Mouse (Mus musculus): ENCODE data around the gene Ercc6l2.

Ercc6l2 gene

DNA sequence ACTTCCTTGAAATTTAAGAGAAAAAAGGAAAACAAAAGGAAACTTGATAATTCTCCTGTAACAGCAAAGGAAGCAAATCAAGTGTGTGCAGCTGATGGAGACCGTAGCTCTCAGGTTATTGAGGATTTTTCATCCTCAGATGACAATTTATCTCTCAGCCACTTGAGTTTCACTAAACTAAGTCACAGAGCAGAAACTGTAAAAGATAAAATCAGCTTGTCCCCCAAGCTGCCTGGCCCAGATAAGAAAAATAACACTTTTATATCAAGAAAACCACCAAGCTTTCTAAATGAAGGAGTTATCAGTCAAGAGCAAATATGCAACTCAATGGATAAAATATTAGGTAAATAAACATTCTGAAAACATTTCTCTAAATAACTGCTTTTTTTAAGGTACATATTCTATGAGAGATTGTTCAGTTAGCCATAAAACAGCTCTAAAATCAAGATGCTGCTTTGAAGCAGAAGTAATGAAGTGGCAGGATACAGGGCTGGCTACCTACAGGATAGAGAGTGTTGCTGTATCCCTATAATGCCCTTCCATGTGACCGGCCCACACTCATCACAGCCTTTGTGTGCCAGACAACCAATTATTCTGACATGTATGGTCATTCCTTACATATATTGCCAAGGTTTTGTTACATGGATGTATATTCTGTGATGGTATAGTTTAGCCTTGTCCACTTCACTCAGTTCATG is 57.7 kb downstream of the Ercc6l2 start:
- in situ Hi-C loops (cut with MboI; ENCODE audit: low pct_unique_long_range_greater_than_20kb in 1 of 2, low sequenced_read_pairs in 2 of 2, unreplicated experiment in 1 of 2) = no loop called here

DNA sequence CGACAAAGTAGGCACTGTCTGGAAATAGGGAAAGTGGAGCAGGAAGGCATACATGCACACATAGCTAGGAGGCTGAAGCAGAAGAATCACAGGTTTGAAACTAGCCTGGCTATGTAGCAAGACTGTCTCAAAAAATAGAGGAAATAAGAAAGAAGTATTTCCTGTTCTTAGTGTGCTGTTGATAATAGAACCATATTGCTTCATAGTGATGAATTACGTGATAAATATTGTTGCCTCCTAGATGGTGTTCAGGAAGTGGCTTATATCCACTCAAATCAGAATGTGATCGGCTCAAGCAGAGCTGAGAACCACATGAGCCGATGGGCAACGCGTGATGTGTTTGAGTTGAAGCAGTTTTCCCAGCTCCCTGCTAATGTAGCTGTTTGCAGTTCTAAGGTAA is 62.1 kb downstream of the Ercc6l2 start:
- in situ Hi-C loops (cut with MboI; ENCODE audit: low pct_unique_long_range_greater_than_20kb in 1 of 2, low sequenced_read_pairs in 2 of 2, unreplicated experiment in 1 of 2) = no loop called here

DNA sequence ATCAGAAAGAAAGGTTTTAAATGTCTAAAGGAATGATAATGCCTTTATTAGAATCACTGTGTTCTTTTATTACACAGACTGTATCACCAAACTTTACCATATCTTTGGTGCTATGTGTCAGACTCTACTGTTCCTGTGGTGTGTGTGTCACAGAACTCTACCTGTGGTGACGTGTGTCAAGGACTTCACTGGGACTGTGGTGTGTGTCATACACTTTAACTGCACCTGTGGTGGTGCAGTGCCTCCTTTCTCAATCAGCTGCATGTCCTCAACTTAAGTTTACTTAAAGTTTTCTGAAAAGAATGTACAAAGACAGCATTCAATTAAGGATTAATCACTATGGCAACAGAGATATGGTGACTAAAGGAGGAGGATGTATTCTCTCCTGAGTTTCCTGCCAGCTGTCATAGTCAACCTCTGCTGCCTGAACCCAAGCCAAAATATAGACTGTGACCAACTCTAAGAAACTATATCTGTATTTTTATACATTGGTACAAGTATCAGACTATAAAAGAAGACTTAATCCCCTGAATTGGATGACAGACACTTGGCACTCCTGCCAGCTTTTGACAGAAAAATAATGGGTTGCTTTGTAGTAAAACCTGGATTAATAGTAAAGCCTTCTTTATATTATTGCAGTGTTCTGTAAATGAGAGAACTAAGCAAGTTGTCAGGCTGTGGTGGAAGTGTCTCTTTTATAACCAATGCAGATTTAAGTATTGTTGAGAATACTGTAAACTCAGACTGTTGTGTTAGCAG is 64.2 kb downstream of the Ercc6l2 start:
- in situ Hi-C loops (cut with MboI; ENCODE audit: low pct_unique_long_range_greater_than_20kb in 1 of 2, low sequenced_read_pairs in 2 of 2, unreplicated experiment in 1 of 2) = no loop called here

DNA sequence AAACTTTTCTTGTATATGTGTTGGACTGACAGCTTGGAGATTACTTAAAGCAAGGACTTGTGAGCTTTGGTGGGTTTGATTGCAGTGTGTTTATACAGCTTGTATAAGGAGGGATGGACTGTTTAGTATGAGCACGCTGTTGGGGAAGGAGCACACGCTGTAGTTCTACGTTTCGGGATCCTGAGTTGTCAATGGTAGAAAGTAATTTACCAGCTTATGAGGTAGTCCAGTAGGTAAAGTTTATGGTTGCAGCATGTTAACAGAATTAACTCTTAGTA is 64.8 kb downstream of the Ercc6l2 start:
- in situ Hi-C loops (cut with MboI; ENCODE audit: low pct_unique_long_range_greater_than_20kb in 1 of 2, low sequenced_read_pairs in 2 of 2, unreplicated experiment in 1 of 2) = no loop called here

DNA sequence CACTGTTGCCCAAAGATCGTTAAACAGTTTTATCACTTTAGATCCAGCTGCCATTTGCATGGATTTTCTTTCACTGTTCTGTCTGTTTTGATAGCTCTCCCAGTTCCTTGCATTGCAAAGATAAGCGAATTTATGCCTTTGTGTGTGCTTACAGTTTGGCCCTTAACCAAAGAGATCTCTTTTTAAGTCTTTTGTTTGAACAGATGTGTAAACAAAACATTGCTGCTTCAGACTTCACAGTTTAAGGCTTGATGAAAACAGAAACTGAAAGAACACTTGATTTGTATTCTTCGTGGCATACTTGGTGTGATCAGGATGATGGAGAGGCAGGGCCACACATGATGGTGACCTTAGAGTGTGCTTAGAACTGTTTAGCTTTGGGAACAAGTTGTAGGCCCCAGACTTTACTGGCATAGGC is 70.5 kb downstream of the Ercc6l2 start:
- in situ Hi-C loops (cut with MboI; ENCODE audit: low pct_unique_long_range_greater_than_20kb in 1 of 2, low sequenced_read_pairs in 2 of 2, unreplicated experiment in 1 of 2) = no loop called here

DNA sequence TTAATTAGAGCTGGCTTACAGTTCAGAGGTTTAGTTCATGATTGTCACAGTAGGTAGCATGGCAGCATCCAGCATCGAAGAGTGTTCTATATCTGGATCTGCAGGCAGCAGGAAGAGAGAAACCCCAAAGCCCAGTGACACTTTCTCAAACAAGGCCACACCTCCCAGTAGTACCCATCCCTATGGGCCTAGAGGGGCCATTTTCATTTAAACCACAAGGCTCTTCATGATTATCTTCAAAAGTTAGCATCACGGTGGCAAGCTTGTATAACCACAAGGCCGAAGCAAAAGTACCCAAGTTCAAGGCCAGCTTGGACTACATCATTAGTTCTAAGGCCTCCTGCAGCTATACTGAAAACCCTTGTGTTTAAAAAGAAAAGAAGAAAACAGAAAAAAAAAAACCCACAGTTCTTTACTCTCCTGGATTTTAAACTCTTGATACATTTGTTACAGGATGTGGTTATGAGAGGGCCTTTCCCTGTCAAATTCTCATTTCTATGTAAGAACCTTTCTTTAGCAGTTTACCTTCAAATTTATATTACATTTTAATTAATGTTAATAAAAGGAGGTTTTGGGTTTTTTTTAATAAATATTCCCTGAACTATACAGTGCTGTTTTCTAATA is 71.5 kb downstream of the Ercc6l2 start:
- in situ Hi-C loops (cut with MboI; ENCODE audit: low pct_unique_long_range_greater_than_20kb in 1 of 2, low sequenced_read_pairs in 2 of 2, unreplicated experiment in 1 of 2) = no loop called here

DNA sequence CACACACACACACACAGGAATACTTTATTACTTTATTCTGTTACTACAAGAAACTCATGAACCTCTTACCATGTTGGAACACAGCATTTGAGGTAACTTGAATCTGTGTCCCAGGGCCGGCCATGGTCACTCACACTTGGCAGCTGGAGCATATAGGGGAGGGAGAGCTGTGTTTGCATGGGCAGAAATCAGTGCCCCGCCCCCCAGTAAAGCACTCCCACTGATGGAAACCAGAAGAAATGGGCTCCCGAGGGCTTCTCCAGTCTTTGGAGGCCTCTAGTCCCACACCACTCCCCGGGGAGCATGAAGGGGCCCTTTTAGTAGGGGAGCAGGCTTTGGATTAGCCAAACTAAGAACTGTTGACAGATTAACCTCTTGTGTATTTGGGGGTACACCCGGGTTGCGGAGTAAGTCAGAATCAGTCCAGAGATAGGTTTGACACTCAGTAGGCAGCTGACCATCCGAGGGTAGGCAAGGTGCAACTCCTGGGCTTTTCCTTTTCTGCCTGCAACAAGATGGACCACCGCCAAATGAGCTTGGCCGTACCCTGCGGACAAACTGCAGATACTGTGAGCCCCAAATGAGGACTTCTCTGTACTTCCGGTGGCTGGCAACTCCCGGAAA is 85.8 kb downstream of the Ercc6l2 start:
- in situ Hi-C loops (cut with MboI; ENCODE audit: low pct_unique_long_range_greater_than_20kb in 1 of 2, low sequenced_read_pairs in 2 of 2, unreplicated experiment in 1 of 2) = no loop called here

DNA sequence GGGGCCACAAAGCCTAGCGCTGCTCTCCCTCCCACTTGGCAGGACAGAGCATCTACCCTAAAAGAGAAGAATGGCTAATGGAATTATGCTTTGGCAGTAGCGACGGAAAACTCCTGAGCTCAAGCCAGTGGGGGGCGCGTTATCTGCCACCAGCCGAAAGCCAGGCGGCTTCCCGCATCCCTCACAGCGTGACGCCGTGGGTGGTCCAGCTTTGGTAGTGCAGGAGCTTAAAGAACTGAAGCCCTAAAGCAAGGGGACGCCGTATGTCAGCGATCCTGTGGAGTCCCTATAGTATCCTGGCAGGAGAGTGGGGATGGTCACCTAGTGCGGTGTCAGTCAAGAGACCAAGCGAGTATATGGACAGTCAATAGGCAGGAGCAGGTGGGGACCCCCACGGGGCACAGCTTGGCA is 86.3 kb downstream of the Ercc6l2 start:
- in situ Hi-C loops (cut with MboI; ENCODE audit: low pct_unique_long_range_greater_than_20kb in 1 of 2, low sequenced_read_pairs in 2 of 2, unreplicated experiment in 1 of 2) = no loop called here

DNA sequence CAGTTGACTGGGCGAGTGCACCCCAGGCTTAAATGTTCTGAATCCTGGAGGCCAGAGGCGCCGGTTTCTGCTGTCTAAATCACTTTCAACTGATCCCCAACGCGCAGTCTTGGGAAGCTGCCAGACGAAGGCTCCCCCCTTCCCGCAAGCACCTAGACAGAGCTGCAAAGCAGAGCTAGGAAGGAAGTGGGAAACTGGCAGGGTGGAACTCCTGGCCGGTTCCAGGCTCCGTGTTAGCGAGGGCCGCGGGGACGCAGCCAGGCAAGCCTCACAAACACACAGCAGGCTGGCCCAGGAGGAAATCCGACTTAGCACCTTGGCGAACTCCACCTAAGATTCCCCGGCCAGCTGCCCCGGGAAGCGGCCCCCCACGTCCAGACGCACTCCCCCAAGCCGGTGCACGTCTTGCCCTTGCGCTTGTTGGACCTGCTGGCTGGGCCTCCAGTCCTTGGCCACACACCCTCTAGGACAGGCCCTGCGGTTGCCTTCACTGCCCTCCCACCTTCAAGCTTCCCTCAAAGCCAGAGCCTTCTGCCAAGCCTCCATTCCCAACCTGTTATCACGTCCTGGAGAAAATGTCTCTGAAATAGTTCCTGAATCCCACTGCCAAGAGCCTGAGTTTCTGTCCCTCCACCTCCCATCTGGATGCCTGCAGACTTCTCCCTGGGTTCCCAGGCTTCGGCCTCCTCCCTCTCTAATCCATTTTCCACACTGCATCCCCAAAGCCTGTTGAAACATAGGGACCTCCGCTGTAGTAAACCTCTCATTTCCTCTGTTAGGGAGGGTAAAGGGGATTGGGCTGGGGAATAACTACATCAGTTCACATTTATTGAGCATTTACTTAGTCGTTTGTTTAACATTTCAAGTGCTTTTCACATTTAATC is 86.9 kb downstream of the Ercc6l2 start:
- in situ Hi-C loops (cut with MboI; ENCODE audit: low pct_unique_long_range_greater_than_20kb in 1 of 2, low sequenced_read_pairs in 2 of 2, unreplicated experiment in 1 of 2) = no loop called here

DNA sequence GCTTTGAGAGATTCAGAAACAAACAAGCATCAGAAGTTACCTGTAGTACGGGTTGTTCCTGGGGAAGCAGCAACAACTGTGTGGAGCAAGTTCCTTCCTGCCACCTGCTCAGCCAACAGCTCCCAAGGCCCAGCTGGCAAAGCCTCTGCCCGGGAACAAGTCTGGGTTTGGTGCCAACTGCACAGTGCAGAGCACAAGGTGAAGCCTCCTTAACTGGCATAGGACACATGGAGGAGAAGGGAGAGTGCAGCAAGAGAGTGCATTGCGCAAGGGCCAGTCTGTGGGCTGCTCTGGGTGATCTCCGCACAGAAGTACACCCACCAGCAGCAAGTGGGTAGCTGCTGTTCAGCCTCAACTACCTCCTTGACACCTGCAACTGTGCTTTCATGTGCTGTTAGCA is 91.5 kb downstream of the Ercc6l2 start:
- in situ Hi-C loops (cut with MboI; ENCODE audit: low pct_unique_long_range_greater_than_20kb in 1 of 2, low sequenced_read_pairs in 2 of 2, unreplicated experiment in 1 of 2) = no loop called here

DNA sequence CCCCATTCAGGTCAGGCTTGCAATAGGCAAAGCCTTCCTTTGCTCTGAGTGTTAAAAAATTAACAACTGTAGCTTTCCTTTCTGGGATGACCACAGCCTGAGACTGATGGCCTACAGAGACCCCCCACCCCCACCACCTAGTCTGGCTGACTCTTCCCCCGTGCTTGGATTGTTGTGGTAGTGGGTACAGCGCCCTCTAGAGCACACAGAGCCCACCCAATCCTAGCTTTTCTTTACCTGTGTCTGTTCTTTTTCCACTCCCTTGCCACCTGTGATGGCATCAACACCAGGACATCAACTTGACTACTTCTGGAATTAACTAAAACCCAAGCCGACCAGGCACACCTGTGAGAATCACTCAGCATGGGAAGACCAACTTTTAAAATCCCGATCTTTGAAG is 92.4 kb downstream of the Ercc6l2 start:
- in situ Hi-C loops (cut with MboI; ENCODE audit: low pct_unique_long_range_greater_than_20kb in 1 of 2, low sequenced_read_pairs in 2 of 2, unreplicated experiment in 1 of 2) = no loop called here

DNA sequence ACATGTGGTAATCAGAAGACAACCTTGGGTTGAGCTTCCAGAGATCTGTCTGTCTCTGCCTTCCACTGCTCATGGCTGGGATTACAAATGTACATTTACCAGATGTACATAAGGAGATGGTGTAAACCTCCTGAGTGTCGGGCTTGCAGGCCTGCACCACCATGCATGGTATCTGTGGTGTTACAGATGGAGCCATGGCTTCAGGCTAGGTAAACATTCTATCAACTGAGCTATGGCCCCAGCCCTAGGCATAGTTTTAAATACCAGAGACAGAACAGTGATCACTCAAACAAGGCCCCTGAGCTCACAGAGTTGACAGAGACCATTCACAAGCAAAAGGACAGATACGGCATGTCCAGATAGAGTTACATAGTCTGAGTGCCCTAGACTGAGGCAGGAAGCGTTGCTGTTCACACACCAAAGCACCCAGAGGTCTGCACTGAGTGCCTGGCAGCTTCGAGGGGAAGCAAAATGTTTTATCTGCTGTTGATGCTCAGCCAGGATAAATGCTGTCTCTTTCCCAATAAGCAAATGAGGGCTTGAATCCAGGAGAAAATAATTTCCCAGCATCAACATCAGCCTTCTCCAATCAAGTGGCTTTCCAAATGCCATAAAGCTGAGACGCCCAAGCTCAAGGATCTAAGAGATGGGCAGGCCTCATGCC is 95.2 kb downstream of the Ercc6l2 start:
- in situ Hi-C loops (cut with MboI; ENCODE audit: low pct_unique_long_range_greater_than_20kb in 1 of 2, low sequenced_read_pairs in 2 of 2, unreplicated experiment in 1 of 2) = no loop called here

DNA sequence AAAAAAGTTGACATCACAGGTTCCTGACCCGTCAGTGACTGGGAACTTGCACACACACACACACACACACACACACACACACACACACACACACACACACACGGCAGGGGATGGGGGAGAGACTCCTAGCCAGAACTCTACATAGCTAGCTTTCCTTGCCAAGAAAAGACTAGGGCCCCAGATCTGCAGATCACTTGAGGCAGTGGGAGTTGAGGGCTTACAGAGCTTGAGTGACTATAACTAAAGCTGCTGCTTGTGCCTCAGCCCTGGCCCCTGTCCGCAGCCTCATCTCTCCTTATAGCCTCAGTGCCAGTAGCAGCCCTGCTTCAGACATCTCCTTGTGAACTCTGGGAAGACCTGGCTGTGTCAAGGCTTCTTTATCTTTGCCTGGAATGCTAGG is 96.6 kb downstream of the Ercc6l2 start:
- in situ Hi-C loops (cut with MboI; ENCODE audit: low pct_unique_long_range_greater_than_20kb in 1 of 2, low sequenced_read_pairs in 2 of 2, unreplicated experiment in 1 of 2) = no loop called here

DNA sequence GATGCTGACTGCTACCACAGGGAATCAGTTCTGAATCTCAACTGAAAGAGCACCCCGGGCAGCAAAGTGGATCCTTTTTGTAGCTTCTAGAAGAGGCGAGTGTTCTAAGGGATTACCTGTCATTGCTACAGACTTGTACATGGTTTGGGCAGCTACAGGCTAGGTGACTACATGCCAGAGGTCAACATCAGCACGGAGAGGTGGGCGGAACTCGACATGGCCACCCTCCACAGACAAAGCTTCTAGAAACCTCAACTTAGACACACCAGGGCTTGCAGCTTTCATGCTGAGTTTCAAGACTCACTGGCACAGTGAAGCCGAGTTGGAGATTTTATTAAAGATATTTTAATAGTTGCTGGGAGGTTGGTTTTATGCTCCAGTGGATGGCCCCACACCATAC is 98.1 kb downstream of the Ercc6l2 start:
- in situ Hi-C loops (cut with MboI; ENCODE audit: low pct_unique_long_range_greater_than_20kb in 1 of 2, low sequenced_read_pairs in 2 of 2, unreplicated experiment in 1 of 2) = no loop called here

DNA sequence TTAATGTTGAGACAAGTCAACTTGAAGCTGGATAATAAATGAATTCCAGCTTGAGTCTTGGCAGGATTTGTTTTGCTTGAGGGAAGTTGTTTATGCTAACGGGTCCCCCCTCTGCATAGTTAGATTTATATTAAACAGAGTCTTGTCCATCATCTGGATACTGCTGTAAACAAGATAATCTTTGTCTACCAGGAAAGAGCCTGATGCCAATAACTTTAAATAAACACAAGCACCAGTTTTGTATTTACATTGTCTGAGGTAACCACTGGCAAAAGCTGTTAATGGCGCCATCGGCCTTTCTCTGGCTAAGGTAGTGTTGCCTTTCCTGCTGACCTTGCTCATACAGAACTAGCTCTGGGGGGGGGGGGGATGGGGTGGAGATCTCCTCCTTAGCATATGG is 100.1 kb downstream of the Ercc6l2 start:
- in situ Hi-C loops (cut with MboI; ENCODE audit: low pct_unique_long_range_greater_than_20kb in 1 of 2, low sequenced_read_pairs in 2 of 2, unreplicated experiment in 1 of 2) = no loop called here

DNA sequence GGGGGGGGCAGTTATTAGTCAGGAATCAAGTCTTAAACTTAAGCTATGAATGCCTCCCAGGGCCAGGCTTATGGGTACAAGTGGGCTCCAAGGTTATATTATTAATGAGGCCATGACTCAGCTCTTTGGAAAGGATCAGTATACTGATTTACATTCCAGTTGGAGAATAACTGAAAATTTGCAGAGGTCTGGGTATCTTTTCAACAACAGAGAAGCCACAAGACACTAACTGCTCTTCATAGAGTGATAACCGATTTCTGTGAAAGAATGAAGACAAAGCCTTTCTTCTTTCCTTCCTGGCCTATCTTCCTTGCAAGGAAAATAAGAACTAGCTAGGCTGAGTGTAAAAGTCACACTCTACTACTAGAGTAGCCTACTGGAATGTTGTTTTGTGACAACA is 100.6 kb downstream of the Ercc6l2 start:
- in situ Hi-C loops (cut with MboI; ENCODE audit: low pct_unique_long_range_greater_than_20kb in 1 of 2, low sequenced_read_pairs in 2 of 2, unreplicated experiment in 1 of 2) = no loop called here

DNA sequence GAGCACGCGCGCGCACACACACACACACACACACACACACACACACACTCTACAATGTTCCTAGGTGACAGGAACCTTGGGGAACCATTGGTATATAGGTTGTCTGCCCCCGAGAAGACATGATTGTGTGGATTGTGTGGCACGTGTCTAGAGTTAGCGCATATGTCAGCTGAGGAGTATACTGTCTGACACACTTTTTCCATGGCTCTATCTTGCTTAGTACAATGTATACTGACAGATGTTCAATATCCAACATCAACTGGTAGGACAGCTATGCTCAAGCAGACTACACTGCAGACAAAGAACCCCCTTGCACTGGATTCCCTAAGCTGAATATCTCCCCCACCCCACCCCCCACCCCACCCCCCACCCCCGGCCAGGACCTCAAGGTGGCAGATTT is 101.5 kb downstream of the Ercc6l2 start:
- in situ Hi-C loops (cut with MboI; ENCODE audit: low pct_unique_long_range_greater_than_20kb in 1 of 2, low sequenced_read_pairs in 2 of 2, unreplicated experiment in 1 of 2) = no loop called here

DNA sequence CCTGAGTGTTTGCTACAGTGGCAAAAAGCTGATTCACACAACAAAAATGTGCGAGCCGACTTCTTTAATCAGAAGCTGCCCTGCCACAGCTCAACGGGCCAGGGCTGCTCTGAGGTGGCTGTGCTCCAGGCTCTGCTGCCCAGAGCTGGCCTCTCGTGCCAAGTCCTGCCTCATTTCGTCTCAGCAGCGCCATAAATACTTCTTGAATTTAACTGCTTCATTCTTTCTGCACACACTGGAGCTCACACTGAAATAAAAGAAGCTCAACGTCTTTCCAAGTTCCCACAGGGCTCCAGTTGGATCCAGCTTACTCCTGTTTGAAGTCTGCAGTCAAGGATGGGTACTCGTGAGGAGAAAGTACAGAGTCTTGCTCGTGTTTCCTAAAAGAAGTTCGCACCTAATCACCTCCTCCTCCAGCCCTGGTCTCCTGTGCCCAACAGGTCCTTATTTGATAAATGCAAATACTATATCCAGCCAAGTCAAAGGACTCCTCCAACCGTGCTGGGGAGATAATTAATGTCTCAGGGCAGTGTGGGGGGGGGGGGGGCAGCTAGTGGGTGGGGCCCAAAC is 102.2 kb downstream of the Ercc6l2 start:
- in situ Hi-C loops (cut with MboI; ENCODE audit: low pct_unique_long_range_greater_than_20kb in 1 of 2, low sequenced_read_pairs in 2 of 2, unreplicated experiment in 1 of 2) = no loop called here
